8 mouse cellular contexts compared by ENCODE assay signal in genomic region chr2:132029646-132030417, GRCm38 (mm10). TPM values are rescaled to one million over a fixed set of nuclear protein-coding genes. Genes with fewer than 3 reads are reported as not detected.
A peak's percentile ranks its signal among the peaks of the same experiment; 100 is the strongest.
DNase-seq lines count a peak whose midpoint lies in the region; ATAC-seq and TF ChIP-seq lines count a peak whose summit lies in the region.

TSS of gene Rassf2 (minus strand) at chr2:132030258.

- peak within 1 kb of the TSS; percentile 90 for H3K27ac ChIP-seq in hindbrain, postnatal 0 days

- H3K36me3 ChIP-seq in hindbrain, postnatal 0 days (ENCODE audit: insufficient read depth, low read length): no peaks in the 10 kb centered on the region
- H3K36me3 ChIP-seq in megakaryocyte, embryonic 14.5 days (replicated peaks; ENCODE audit: low read length): no peaks in the 10 kb centered on the region

- peaks cover 16% of the 10 kb centered on the region for H3K4me1 ChIP-seq in hindbrain, postnatal 0 days (ENCODE audit: insufficient read depth, low read length)
- H3K4me1 ChIP-seq in megakaryocyte, embryonic 14.5 days: peaks cover 42% of the 10 kb centered on the region

- peak within 1 kb of the TSS; percentile 64 for H3K4me3 ChIP-seq in hindbrain, postnatal 0 days (ENCODE audit: low read length)
- peak within 1 kb of the TSS; percentile 91 for H3K4me3 ChIP-seq in megakaryocyte, embryonic 14.5 days (replicated peaks)

- no peaks in the 10 kb centered on the region for H3K9me3 ChIP-seq in hindbrain, postnatal 0 days (ENCODE audit: low read length)
- H3K9me3 ChIP-seq in megakaryocyte, embryonic 14.5 days: no peaks in the 10 kb centered on the region

- peak within 1 kb of the TSS; percentile 85 for H3K4me2 ChIP-seq in hindbrain, postnatal 0 days (ENCODE audit: low read depth, low read length)

- no peaks in the 10 kb centered on the region for H3K27me3 ChIP-seq in hindbrain, postnatal 0 days (ENCODE audit: insufficient read depth, low read length)
- H3K27me3 ChIP-seq in megakaryocyte, embryonic 14.5 days (replicated peaks): peaks cover 72% of the 10 kb centered on the region

- peak; percentile 92 for ATAC-seq in hindbrain, postnatal 0 days

- H3K9ac ChIP-seq in hindbrain, postnatal 0 days (replicated peaks; ENCODE audit: low read length): peak within 1 kb of the TSS; percentile 56

- peak; percentile 97 for DNase-seq in ZHBTc4 (ENCODE audit: low read depth, low spot score)
- peak; percentile 75 to 80 for DNase-seq in cerebellum, postnatal 4 days (ENCODE audit: low spot score in 2 of 2)
- peak; percentile 74 to 77 for DNase-seq in gastrocnemius, adult 8-10 months (ENCODE audit: low spot score in 2 of 2)
- peak; percentile 93 for DNase-seq in hindbrain, postnatal 0 days (ENCODE audit: low spot score)
- DNase-seq in left cerebral cortex, adult 9 months (ENCODE audit: low spot score in 2 of 2): peak; percentile 65 to 85
- DNase-seq in right cerebral cortex, postnatal 14 days: peak; percentile 74
- DNase-seq in urinary bladder, postnatal 25 days (ENCODE audit: low spot score): peak; percentile 65

- TF ChIP-seq CTCF in hindbrain, postnatal 0 days (IDR thresholded peaks at IDR 0.05; ENCODE audit: low read depth): no peak

- under 1% methylated on average over 32 of the region's 48 CpGs for WGBS in hindbrain, postnatal 0 days

RNA-seq across cellular contexts. Expression of gene Rassf2, which starts in this region (rescaled TPM):
- total RNA-seq in gastrocnemius, adult 8-10 months (2022): 1 to 10 TPM; 1.3 to 4.1 (median 2.4) TPM
- 39.1 and 39.8 TPM in 2 replicates for total RNA-seq in hindbrain, postnatal 0 days (2014; rRNA removed)
- polyA plus RNA-seq in hindbrain, postnatal 0 days (2015; fragmentation: Nextera tagmentation; extraction: Ambion mirVana): 18.7 and 19.0 TPM in 2 replicates
- polyA plus RNA-seq in megakaryocyte, embryonic 14.5 days (2012; ENCODE audit: insufficient read depth, low replicate concordance): 2.8 and 5.4 TPM in 2 replicates

Comparison
In these comparisons a context has a peak if more than half of its experiments do, and no peak if none do; other contexts are left out.
1. Peak in every context shown above with its lines: DNase-seq, ATAC-seq, H3K4me3 ChIP-seq and H3K27ac ChIP-seq.